In genomic region chr13:19821639-19822038, GRCm38 (mm10) we compare ENCODE assay signal across 25 mouse cellular contexts. TPM values are rescaled to one million over a fixed set of nuclear protein-coding genes. Genes with fewer than 3 reads are reported as not detected.
DNase-seq lines count a peak whose midpoint lies in the region; ATAC-seq lines count a peak whose summit lies in the region.
"Had no signal": no experiment of that assay in that cellular context is flagged by ENCODE, and none has a peak within 500 bp of the region (broad histone marks: within the 10 kb centered on the region; RNA-seq: fewer than 3 reads in every experiment).

No protein-coding gene starts in this region.

- no peaks in the 10 kb centered on the region for H3K36me3 ChIP-seq in embryonic facial prominence, embryonic 10.5 days (replicated peaks)
- H3K36me3 ChIP-seq: G1E had no signal

- DNase-seq in 416B (ENCODE audit: low read depth): peak; percentile 68
- DNase-seq in frontal cortex, postnatal 25 days (ENCODE audit: low spot score in 2 of 2): no peak
- DNase-seq in embryonic facial prominence, embryonic 10.5 days (ENCODE audit: low spot score): no peak
- DNase-seq in gastrocnemius, adult 18-20 months (ENCODE audit: low spot score): no peak
- DNase-seq in lung, postnatal 4 days: no peak
- DNase-seq: adrenal gland, adult 2 months; adrenal gland, adult 8-10 months; adrenal gland, postnatal 10 days; adrenal gland, postnatal 14 days; adrenal gland, postnatal 25 days; adrenal gland, postnatal 36 days; B cell, adult 2 months; cerebellum, adult 11 months; cerebellum, adult 11-12 months; cerebellum, adult 18-20 months had no signal

- no peaks in the 10 kb centered on the region for H3K4me1 ChIP-seq in embryonic facial prominence, embryonic 10.5 days

- no peaks in the 10 kb centered on the region for H3K9me3 ChIP-seq in embryonic facial prominence, embryonic 10.5 days
- H3K9me3 ChIP-seq: G1E had no signal

- peak; percentile 69 for ATAC-seq in granulocyte monocyte progenitor cell, adult 5-6 weeks (replicated peaks; ENCODE audit: poor library complexity, severe bottlenecking)
- peak; percentile 28; the same call in 1 of the 2 replicates for ATAC-seq in megakaryocyte, adult 5-6 weeks (ENCODE audit: poor library complexity, severe bottlenecking)
- peak; percentile 61 for ATAC-seq in megakaryocyte progenitor cell, adult 5-6 weeks (replicated peaks; ENCODE audit: poor library complexity)
- ATAC-seq: activated CD4-positive, CD25-positive, alpha-beta regulatory T cell, adult 4 months; CD4-positive, CD25-positive, alpha-beta regulatory T cell, adult 4 months; Patski had no signal

- no peak overlapping the region for H3K27ac ChIP-seq in embryonic facial prominence, embryonic 10.5 days (replicated peaks)

- no peaks in the 10 kb centered on the region for H3K27me3 ChIP-seq in embryonic facial prominence, embryonic 10.5 days (replicated peaks; ENCODE audit: low read depth, poor library complexity, severe bottlenecking)
- H3K27me3 ChIP-seq: CH12.LX, Patski had no signal

- no peak overlapping the region for H3K4me3 ChIP-seq in embryonic facial prominence, embryonic 10.5 days

RNA-seq across cellular contexts. Expression of gene Gpr141, which starts 2.4 kb away (rescaled TPM):
- 18.1 and 23.9 TPM in 2 replicates for total RNA-seq in granulocyte monocyte progenitor cell, adult 5-6 weeks (2014; fragmentation: Nextera tagmentation)
- total RNA-seq in granulocyte monocyte progenitor cell, adult 5-6 weeks (2017): 32.4 and 37.0 TPM in 2 replicates
- 151 and 163 TPM in 2 replicates for total RNA-seq in megakaryocyte, adult 5-6 weeks (2015)
- 201 and 203 TPM in 2 replicates for total RNA-seq in megakaryocyte, adult 5-6 weeks (2017)
- 18.1 and 20.8 TPM in 2 replicates for total RNA-seq in megakaryocyte progenitor cell, adult 5-6 weeks (2015)
- total RNA-seq in megakaryocyte progenitor cell, adult 5-6 weeks (2017): 24.5 and 24.9 TPM in 2 replicates
- polyA plus RNA-seq in embryonic facial prominence, embryonic 10.5 days (2016; fragmentation: Nextera tagmentation; extraction: Ambion mirVana): 0.09 and 0.19 TPM in 2 replicates
- under 1 TPM in 1 of 2 experiments, not detected in 1; 0.12 TPM for total RNA-seq in gastrocnemius, adult 18-20 months (2021)
- total RNA-seq: adrenal gland, postnatal 25 days; ES-E14; MEL had no signal
- polyA plus RNA-seq: activated CD4-positive, CD25-positive, alpha-beta regulatory T cell, adult 4 months; adrenal gland, adult 2 months; CD4-positive, CD25-positive, alpha-beta regulatory T cell, adult 4 months; G1E; Patski had no signal

Comparison
In these comparisons a context has a peak if more than half of its experiments do, and no peak if none do; other contexts are left out.
1. RNA of gene Gpr141, which starts 2.4 kb away (total RNA-seq): 151 to 203 TPM in megakaryocyte, adult 5-6 weeks, 18.1 to 37.0 TPM in granulocyte monocyte progenitor cell, adult 5-6 weeks and 18.1 to 24.9 TPM in megakaryocyte progenitor cell, adult 5-6 weeks; 0.12 TPM in gastrocnemius, adult 18-20 months; every median in the first group is over 10 times any median in the second.
2. Peak in every context shown above with its lines, with median percentiles within 50 percentile points of each other: ATAC-seq.